Mouse (Mus musculus): Measurements from ENCODE around the gene Sgcd.

- TF ChIP-seq CTCF (IDR thresholded peaks at IDR 0.05; ENCODE audit: low read depth) (no peak), EP300 (IDR thresholded peaks at IDR 0.05; ENCODE audit: low read depth) (no peak)
Measured at GRCm38 (mm10) chr11:46875774-46876173, 1113.0 kb downstream of the Sgcd start.
